Mouse (Mus musculus) Patski (cell line): Measurements from ENCODE around the gene Fggy. TPM values are rescaled to one million over a fixed set of nuclear protein-coding genes. Genes with fewer than 3 reads are reported as not detected.
A peak's percentile ranks its signal among the peaks of the same experiment; 100 is the strongest.

Source experiments
- ATAC-seq: fragments of 100-300 bp; one replicate; pipeline ENCODE4 v1.8.0; 2021
- CTCF ChIA-PET: fragments of 350-600 bp; sonication (Branson Sonifier 250); formaldehyde crosslinking; loops from one replicate; lab custom pipeline; 2022; ENCODE audit warnings: inconsistent platforms; lab: Charles Lee
- POLR2A ChIA-PET: fragments of 350-600 bp; sonication (Branson Sonifier 250); formaldehyde crosslinking; loops from one replicate; lab custom pipeline; 2022; ENCODE audit warnings: antibody characterized with exemption, inconsistent platforms; lab: Charles Lee
- DNase-seq: peaks from one replicate; pipeline ENCODE4 v3.0.0-alpha.2; 2011; ENCODE audit warnings: low read depth, low spot score
- H3K27me3 ChIP-seq: fragments of 371-371 bp; one replicate; pipeline ENCODE4 v1.5.1; 2021
- CTCF ChIP-seq: fragments of 100-300 bp; IDR thresholded peaks from one replicate; pipeline ENCODE4 v1.5.1; 2021
- in situ Hi-C: fragments of 300-500 bp; cut with MboI; formaldehyde crosslinking; loops from 3 replicates; pipeline ENCODE4 v1.11.1; 2018; ENCODE audit warnings: low pct_unique_long_range_greater_than_20kb, mixed read lengths
- polyA plus RNA-seq: library from polyadenylated mRNA; unstranded; gene quantifications from one replicate; pipeline ENCODE4 v1.2.3, GENCODE M21; 2021

Fggy gene
- polyA plus RNA-seq, 1 experiment from 2014 or later: 52.8 TPM

- in situ Hi-C loops: no loop called here
- TF ChIP-seq CTCF: no peak
These were observed 352.7 kb downstream of the Fggy start for GRCm38 (mm10) chr4:95909689-95910654.

GRCm38 (mm10) chr4:95913026-95913425 is 355.7 kb downstream of the Fggy start:
- CTCF ChIA-PET: no interaction called here
- POLR2A ChIA-PET: no interaction called here
- ATAC-seq (no peak), DNase-seq (no peak)
- H3K27me3 ChIP-seq: no peaks in the 10 kb centered on the region
- TF ChIP-seq CTCF: no peak
- in situ Hi-C loops: no loop called here

More at GRCm38 (mm10) chr4:95909689-95910654, 352.7 kb downstream of the Fggy start:
- no peak for ATAC-seq
- no peaks in the 10 kb centered on the region for H3K27me3 ChIP-seq
- ChIA-PET CTCF (interaction anchor here (1.7 kb wide), 1 partner anchor 25 kb away, joined by 5 read pairs; no protein-coding TSS in a partner anchor), POLR2A (interaction anchor here (0.6 kb wide), 1 partner anchor 9 kb away, joined by 3 read pairs; no protein-coding TSS in a partner anchor)
- DNase-seq: no peak

- no peaks in the 10 kb centered on the region for H3K27me3 ChIP-seq
- POLR2A ChIA-PET: no interaction called here
These were observed 358.6 kb downstream of the Fggy start for GRCm38 (mm10) chr4:95915628-95916579.

GRCm38 (mm10) chr4:95917703-95918102 is 360.4 kb downstream of the Fggy start:
- in situ Hi-C loops: no loop called here
- no peak for TF ChIP-seq CTCF
- no peak for DNase-seq
- ChIA-PET CTCF (no interaction called here), POLR2A (no interaction called here)
- H3K27me3 ChIP-seq: no peaks in the 10 kb centered on the region
- no peak for ATAC-seq

More at GRCm38 (mm10) chr4:95915628-95916579, 358.6 kb downstream of the Fggy start:
- CTCF ChIA-PET: interaction anchor here (1.4 to 2.7 kb wide), 2 partner anchors 9 to 31 kb away, joined by 3 to 7 read pairs; no protein-coding TSS in a partner anchor
- ATAC-seq: no peak
- TF ChIP-seq CTCF: no peak
- in situ Hi-C loops: no loop called here
- DNase-seq: no peak

- no peaks in the 10 kb centered on the region for H3K27me3 ChIP-seq
- in situ Hi-C loops: loop anchor here (5.0 kb wide), 2 partner anchors 33 to 913 kb away; no protein-coding TSS in a partner anchor
- TF ChIP-seq CTCF: no peak
- POLR2A ChIA-PET: no interaction called here
- CTCF ChIA-PET: interaction anchor here (0.7 to 1.5 kb wide), 3 partner anchors 9 to 33 kb away, joined by 3 read pairs; no protein-coding TSS in a partner anchor
- ATAC-seq (no peak), DNase-seq (no peak)
These were observed 363.1 kb downstream of the Fggy start for GRCm38 (mm10) chr4:95920448-95920847.

- no peaks in the 10 kb centered on the region for H3K27me3 ChIP-seq
- TF ChIP-seq CTCF: peak; percentile 88
- in situ Hi-C loops: loop anchor here (5.0 kb wide), 3 partner anchors 37 to 917 kb away; no protein-coding TSS in a partner anchor
- ATAC-seq (no peak), DNase-seq (no peak)
- ChIA-PET CTCF (interaction anchor here (0.8 to 3.2 kb wide), 5 partner anchors 10 to 50 kb away, joined by 3 to 9 read pairs (median 5); no protein-coding TSS in a partner anchor), POLR2A (no interaction called here)
These were observed 367.2 kb downstream of the Fggy start for GRCm38 (mm10) chr4:95924210-95925184.

GRCm38 (mm10) chr4:95928846-95929245 is 371.5 kb downstream of the Fggy start:
- H3K27me3 ChIP-seq: no peaks in the 10 kb centered on the region
- in situ Hi-C loops: loop anchor here (5.0 kb wide), 1 partner anchor 753 kb away; no protein-coding TSS in a partner anchor
- DNase-seq (no peak), ATAC-seq (no peak)
- ChIA-PET CTCF (interaction anchor here (1.5 kb wide), 1 partner anchor 8 kb away, joined by 3 read pairs; no protein-coding TSS in a partner anchor), POLR2A (no interaction called here)
- TF ChIP-seq CTCF: no peak

- ATAC-seq (no peak), DNase-seq (no peak)
- POLR2A ChIA-PET: no interaction called here
- no peaks in the 10 kb centered on the region for H3K27me3 ChIP-seq
- no peak for TF ChIP-seq CTCF
- in situ Hi-C loops: loop anchor here (5.0 kb wide), 1 partner anchor 752 kb away; no protein-coding TSS in a partner anchor
- CTCF ChIA-PET: interaction anchor here (1.5 kb wide), 1 partner anchor 9 kb away, joined by 3 read pairs; no protein-coding TSS in a partner anchor
These were observed 372.6 kb downstream of the Fggy start for GRCm38 (mm10) chr4:95929936-95930335.

GRCm38 (mm10) chr4:95931331-95931730 is 374.0 kb downstream of the Fggy start:
- no peak for TF ChIP-seq CTCF
- ATAC-seq (no peak), DNase-seq (no peak)
- in situ Hi-C loops: no loop called here
- CTCF ChIA-PET: no interaction called here
- POLR2A ChIA-PET: no interaction called here
- no peaks in the 10 kb centered on the region for H3K27me3 ChIP-seq
